Mouse (Mus musculus): ENCODE results near the gene Syvn1. TPM values are rescaled to one million over a fixed set of nuclear protein-coding genes. Genes with fewer than 3 reads are reported as not detected.

Gene Syvn1
- polyA plus RNA-seq (2012; rRNA removed) = 8.8 and 11.9 TPM in 2 replicates

DNA sequence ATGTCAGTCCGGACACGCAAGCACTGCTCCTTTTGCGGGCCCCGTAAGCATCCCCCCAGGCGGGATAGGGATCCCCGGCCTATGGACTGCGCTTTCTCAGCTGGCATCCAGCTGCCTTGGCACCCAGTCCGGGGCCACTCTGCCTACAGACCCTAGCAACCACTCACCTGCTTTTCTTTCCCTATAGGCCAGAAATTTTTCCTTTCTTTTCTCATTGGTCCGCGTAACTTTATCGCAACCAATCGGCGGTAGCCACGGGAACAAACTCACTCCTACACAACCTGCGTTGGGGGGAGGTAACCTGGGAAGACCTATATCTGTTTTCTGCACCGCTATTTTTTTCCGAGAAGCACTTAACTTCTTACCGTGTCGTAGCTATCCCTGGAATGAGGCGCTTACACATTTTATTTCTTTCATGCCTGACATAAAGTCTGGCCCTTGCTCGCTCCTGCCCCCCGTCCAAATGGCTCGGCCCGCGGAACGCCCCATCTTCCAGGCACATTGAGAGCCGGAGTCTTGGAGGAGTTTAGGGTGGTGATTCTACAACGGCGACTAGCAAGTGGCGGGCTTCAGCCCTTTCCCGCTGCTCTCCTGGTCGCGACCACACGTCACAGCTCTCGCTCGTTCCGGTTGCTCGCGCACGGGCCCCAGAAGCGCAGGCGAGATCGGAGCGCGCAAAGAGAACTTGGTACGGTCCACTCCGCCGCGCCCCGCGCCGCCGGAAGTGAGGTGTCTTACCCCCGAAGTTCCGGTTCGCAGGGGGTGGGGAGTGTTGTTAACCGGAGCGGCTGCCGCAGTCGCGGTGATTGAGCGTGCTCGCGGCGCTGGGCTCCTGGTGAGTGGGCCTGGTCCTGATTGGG, at the start of gene Syvn1:
TSS of gene Syvn1 (plus strand) at position 283 of the 860 bp plus-strand sequence.

DNA sequence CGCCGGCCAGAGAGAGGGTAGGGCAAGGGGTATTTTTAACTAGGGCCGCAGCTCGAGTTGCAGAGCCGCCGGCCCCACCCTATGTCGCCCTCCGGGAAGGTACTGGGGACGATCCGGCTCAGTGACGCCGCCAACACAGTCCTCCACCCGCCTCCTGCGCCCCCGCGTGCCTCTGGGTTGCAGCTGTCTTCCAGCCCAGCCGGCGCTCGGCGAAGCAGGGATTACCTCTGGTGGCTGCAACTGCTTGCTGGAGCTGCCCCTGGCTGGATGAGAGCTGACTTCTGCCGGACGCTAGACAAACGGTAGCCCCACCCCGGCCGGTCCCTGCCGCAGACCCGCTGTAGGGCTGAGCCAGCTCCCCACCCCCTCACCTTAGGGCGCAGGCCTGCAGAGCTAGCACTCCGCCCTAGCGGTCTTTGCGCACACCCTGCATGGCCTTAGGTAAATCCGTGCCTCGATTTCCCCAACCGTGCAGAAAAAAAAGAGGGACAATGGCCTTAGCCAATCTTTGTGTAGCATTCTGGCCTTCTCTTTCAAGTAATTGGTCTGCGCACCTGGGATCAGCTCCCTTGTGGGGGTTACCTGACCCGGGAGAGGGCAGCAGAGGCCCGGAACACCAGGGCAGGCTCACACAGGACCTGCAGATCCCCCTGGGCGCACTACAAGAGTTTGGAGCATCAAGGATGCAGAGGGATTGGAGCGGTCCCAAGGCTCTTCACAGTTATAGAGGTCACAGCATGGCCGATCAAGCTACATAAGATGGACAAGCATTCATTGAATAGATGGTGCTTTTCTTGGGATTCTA, 30.7 kb upstream of the Syvn1 start, which contains the start of gene Capn1:
TSS of gene Capn1 (minus strand) at position 387 of the 805 bp plus-strand sequence.

DNA sequence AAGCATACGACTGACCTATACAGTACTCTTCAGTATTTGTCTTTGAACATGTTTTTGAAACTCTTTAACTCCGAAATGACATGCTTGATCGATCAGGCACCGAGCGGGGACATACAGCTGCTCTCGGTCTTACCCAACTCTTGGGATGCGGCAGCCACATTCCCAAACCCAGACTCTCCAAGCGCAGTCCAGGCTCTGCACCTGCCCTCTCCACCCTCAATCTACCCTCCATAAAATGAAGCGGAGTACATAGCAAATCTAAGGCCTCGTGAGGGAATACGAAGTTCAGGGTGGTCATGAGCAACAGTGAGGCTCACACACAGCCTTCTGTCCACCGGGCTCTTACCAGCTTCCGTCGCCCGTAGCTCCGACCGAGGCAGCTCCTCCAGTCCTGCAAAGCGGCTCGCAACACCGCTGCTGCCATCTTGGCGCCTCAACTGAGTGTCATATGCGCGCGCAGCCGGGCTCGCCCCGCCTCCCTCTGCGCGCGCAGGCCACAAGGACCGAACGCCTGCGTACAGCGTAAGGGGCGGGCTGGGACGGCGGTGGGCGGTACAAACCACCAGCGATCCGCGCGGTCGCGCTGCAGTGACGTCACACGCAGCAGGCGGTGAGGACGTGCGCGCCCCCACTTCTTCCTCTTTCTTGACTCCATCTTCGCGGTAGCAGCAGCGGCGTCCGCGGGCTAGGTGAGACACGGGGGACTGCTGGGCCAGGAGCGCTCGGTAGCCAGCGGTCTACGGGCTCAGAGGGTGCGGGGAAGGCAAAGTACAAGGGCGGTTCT, 11.1 kb downstream of the Syvn1 start, which contains the start of the genes Mrpl49 and Fau:
TSS of gene Mrpl49 (minus strand) at position 473 of the 784 bp plus-strand sequence.
TSS of gene Fau (plus strand) at position 532 of the 784 bp plus-strand sequence.

DNA sequence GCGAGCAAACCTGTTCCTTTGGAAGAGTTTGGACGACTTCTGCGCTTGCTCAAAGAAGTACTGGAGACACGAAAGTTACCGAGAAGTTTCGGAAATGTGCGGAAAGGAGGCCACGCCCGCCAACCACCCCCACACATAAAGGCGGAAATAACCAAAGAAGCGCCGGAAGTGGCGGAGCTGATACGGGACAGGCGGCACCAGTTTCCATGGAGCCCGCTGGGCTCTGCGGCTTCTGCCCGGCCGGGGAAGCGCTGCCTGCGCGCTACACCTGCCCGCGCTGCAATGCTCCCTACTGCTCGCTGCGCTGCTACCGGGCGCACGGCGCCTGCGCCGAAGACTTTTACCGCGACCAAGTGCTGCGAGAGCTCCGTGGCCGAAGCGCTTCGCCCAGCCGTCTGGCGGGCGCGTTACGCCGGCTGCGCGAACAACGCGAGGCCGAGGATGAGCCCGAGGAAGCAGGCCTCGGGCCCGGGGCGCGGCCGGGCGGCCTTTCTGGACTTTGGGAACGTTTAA, 14.7 kb downstream of the Syvn1 start, which contains the start of gene Znhit2:
TSS of gene Znhit2 (plus strand) at position 172 of the 513 bp plus-strand sequence.

DNA sequence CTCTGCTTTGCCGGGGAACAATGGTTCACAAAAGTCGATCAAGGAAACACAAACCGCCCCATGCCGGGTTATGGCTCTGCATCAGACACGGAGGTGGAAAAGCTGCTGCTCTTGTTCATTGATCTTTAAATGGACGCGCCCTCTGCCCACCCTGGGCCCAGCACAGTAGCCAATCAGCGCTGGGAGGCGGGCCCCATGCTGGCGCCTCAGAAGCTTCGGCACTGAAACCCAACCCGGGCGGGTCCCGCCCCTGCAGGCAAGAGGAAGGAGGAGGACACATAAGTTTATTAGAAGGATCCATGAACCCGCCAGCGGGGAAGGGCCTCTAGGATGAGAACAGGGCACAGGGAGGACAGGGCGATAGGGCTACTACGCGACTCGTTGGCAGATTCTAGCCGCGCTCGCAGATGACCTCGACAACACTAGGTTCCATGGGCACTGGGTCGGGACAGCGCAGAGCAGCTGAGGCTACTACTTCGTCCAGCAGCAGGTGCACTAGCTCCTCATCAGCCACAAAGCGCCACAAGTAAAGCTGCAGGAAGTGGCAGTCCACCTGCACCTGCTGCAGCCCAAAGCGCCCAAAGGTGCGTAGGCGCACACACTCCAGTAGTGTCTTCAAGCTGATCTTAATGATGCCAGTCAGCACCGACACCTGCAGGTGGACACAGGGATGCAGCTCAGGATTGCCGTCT, 21.5 kb downstream of the Syvn1 start, which contains the start of gene Tm7sf2:
TSS of gene Tm7sf2 (minus strand) at position 650 of the 692 bp plus-strand sequence.

DNA sequence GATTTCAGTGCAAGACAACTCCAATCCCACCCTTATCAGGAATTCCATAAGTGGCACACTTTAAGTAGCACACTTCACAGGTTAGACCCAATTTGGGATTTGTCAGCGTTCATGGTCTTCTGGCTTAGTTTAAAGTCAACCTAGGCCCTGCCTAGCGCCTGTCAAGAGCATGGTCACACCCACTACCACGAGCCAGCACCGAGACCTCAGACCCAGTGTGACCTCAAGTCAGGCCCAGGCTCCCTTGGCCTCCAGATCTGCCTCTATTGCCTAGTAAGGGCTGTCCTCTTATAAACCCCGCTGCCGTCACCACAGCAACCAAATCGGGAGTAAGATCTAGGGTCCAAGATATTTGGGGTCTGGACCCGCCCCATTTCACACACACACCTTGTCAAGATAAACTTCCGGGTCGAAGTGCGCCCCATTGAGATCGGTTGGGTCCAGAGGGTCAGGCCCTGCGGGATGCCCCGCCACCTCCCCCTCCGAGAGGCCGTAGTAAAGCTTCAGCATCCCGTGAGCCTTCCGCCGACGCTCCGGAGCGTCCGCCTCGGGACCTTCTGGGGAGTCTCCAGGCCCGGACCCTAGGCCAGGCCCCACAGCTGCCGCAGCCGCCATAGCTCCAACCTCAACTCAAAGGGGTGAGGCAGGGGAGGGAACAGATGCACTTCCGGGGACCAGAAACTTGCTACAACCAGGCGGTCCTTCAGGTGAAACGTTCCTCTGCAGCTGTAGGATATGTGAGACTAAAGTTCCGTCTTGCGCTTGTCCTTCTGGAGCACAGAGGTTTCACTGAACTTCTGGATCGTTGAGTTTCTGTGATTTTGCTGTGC, 30.4 kb downstream of the Syvn1 start, which contains the start of gene Vps51:
TSS of gene Vps51 (minus strand) at position 668 of the 830 bp plus-strand sequence.

DNA sequence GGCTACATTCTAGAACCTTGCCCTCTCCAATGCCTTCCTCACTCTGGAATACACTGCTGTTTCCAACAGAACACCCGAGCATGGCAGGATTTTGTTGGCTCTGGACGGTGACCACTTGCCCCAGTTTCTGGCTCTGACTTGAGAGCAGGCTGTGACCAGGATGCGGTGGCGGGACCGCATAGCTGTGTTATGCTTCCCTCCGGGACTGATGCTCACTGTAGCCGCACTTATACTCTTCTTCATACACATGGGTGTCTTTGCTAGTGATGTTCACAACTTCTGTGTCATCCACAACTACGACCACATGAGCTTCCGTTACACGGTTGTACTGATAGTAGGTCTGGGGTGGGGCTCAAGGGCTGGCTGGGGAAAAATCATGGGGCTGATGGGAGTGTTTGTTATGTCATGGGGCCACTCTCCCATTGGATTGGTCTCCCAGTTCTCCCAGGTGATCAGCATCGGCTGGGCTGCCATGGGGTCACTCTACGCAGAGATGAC, 33.7 kb downstream of the Syvn1 start, which contains the start of gene Tmem262:
TSS of gene Tmem262 (plus strand) at position 51 of the 498 bp plus-strand sequence.

DNA sequence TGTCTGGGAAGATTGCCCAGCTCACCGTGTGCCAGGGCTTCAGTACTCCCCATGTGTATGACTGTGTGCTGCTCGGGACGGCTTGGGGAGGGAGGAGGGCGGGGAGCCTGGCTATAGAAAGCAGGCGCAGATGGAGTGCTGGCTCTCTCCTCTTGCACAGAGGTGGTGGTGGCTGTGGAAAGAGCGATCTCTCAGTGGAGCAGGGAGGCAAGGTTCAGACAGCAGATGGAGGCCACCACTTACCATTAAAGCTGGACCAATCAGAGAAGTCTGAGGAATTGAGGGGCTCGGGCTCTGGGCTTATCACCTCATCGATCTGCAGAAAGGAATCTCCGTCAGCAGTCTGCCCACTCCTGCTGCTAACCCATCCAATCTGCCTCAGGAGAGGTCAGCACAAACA, 35.8 kb downstream of the Syvn1 start, which contains the start of gene Gm28374:
TSS of gene Gm28374 (minus strand) at position 101 of the 400 bp plus-strand sequence.

DNA sequence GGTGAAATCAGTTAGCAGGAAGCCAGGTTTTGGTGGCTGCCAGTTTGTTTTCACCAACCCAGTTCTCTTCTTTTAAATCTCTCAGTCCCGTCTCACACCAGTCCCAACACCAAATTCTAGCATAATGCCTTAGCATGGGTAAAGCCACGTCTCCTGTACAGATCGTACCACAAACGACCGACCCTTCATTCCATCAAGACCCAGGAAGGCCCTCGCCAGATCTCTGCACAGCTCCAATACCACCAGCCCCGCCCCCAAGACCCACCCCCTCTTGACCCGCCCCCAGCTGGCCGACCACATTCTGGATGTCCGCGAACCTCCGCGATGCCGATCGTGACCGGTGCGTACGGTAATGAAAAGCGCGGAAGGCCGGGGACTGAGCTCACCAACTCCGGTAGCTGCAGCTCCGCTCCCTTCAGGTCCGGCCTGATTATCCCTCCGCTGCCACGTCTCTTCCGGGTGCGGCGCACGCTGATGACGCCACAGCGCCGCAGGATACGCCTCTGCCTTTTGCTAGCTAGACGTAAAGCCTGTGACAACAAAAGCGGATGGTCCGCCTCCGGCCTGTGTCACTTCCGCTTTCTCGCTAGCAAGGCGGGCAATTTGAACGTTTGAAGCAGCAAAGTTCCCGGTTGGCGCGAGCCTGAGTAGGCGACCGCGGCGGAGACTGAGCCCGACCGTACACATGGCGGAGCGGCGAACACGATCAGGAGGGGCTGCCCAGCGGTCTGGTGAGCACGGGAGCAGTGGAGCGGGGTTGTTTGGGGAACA, 38.3 kb downstream of the Syvn1 start, which contains the start of the genes Zfpl1 and Cdca5:
TSS of gene Zfpl1 (minus strand) at position 479 of the 771 bp plus-strand sequence.
TSS of gene Cdca5 (plus strand) at position 506 of the 771 bp plus-strand sequence.

DNA sequence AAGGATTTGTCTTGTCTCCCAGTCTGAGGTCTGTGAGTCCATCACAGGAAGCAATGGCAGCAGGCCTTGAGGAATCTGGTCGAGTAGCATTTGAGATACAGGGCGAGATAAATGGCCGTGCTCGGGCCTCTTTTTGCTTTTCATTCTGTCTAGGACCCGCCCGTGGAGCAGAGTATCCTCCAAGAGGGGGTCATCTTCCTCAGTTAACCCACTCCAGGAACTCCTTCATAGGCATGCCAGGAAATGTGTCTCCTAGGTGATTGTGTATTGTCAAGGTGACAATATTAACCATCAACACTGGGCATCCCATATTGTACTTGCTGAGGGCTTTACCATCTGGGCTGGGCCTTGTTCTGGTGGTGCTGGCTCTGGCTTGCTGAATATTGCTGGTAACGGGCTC, 47.7 kb downstream of the Syvn1 start, which contains the start of gene AC131692.1:
TSS of gene AC131692.1 (plus strand) at position 301 of the 400 bp plus-strand sequence.

Other genes starting within 250 kb of the Syvn1 start
- gene Frmd8, start 171.3 kb upstream of the Syvn1 start, polyA plus RNA-seq (2012; rRNA removed) = 5.5 and 7.0 TPM in 2 replicates
- gene Slc25a45, start 168.8 kb upstream of the Syvn1 start, polyA plus RNA-seq (2012; rRNA removed) = 5.2 and 7.1 TPM in 2 replicates
- gene Tigd3, start 152.4 kb upstream of the Syvn1 start, polyA plus RNA-seq (2012; rRNA removed) = 2.2 and 2.7 TPM in 2 replicates
- 31.1 and 35.5 TPM in 2 replicates for gene Dpf2, start 133.6 kb upstream of the Syvn1 start, polyA plus RNA-seq (2012; rRNA removed)
- gene Cdc42ep2, start 121.8 kb upstream of the Syvn1 start, polyA plus RNA-seq (2012; rRNA removed) = 2.2 and 2.3 TPM in 2 replicates
- gene Pola2, start 82.4 kb upstream of the Syvn1 start, polyA plus RNA-seq (2012; rRNA removed) = 55.8 and 62.7 TPM in 2 replicates
- not detected in 2 replicates for gene Slc22a20, start 60.4 kb upstream of the Syvn1 start, polyA plus RNA-seq (2012; rRNA removed)
- gene Capn1, start 30.7 kb upstream of the Syvn1 start, polyA plus RNA-seq (2012; rRNA removed) = 24.8 and 29.9 TPM in 2 replicates
- 28.3 and 34.1 TPM in 2 replicates for gene Mrpl49, start 11.2 kb downstream of the Syvn1 start, polyA plus RNA-seq (2012; rRNA removed)
- 961 and 1,008 TPM in 2 replicates for gene Fau, start 11.3 kb downstream of the Syvn1 start, polyA plus RNA-seq (2012; rRNA removed)
- 13.5 and 15.6 TPM in 2 replicates for gene Znhit2, start 14.6 kb downstream of the Syvn1 start, polyA plus RNA-seq (2012; rRNA removed)
- gene Tm7sf2, start 21.8 kb downstream of the Syvn1 start, polyA plus RNA-seq (2012; rRNA removed) = 29.2 and 36.4 TPM in 2 replicates
- gene Vps51, start 30.7 kb downstream of the Syvn1 start, polyA plus RNA-seq (2012; rRNA removed) = 20.8 and 25.0 TPM in 2 replicates
- 0.06 TPM in 1 of 2 replicates, not detected in the other for gene Tmem262, start 33.5 kb downstream of the Syvn1 start, polyA plus RNA-seq (2012; rRNA removed)
- 0.17 and 0.19 TPM in 2 replicates for gene Gm28374, start 35.7 kb downstream of the Syvn1 start, polyA plus RNA-seq (2012; rRNA removed)
- gene Zfpl1, start 38.4 kb downstream of the Syvn1 start, polyA plus RNA-seq (2012; rRNA removed) = 17.3 and 21.2 TPM in 2 replicates
- 22.5 and 26.6 TPM in 2 replicates for gene Cdca5, start 38.4 kb downstream of the Syvn1 start, polyA plus RNA-seq (2012; rRNA removed)
- gene AC131692.1, start 47.8 kb downstream of the Syvn1 start, polyA plus RNA-seq (2012; rRNA removed) = 0.50 and 0.53 TPM in 2 replicates
- gene Naaladl1, start 59.2 kb downstream of the Syvn1 start, polyA plus RNA-seq (2012; rRNA removed) = 4.2 and 4.4 TPM in 2 replicates
- gene Sac3d1, start 72.1 kb downstream of the Syvn1 start, polyA plus RNA-seq (2012; rRNA removed) = 15.7 and 17.5 TPM in 2 replicates
- gene Snx15, start 81.7 kb downstream of the Syvn1 start, polyA plus RNA-seq (2012; rRNA removed) = 37.2 and 41.0 TPM in 2 replicates
- 0.27 and 0.37 TPM in 2 replicates for gene Batf2, start 94.4 kb downstream of the Syvn1 start, polyA plus RNA-seq (2012; rRNA removed)
- 22.1 and 23.4 TPM in 2 replicates for gene Arl2, start 95.0 kb downstream of the Syvn1 start, polyA plus RNA-seq (2012; rRNA removed)
- gene Majin, start 137.8 kb downstream of the Syvn1 start, polyA plus RNA-seq (2012; rRNA removed) = not detected in 2 replicates
- gene Gpha2, start 179.8 kb downstream of the Syvn1 start, polyA plus RNA-seq (2012; rRNA removed) = 0.07 and 0.08 TPM in 2 replicates
- gene Ppp2r5b, start 189.3 kb downstream of the Syvn1 start, polyA plus RNA-seq (2012; rRNA removed) = 2.7 and 2.8 TPM in 2 replicates
- 4.1 and 5.0 TPM in 2 replicates for gene Atg2a, start 195.1 kb downstream of the Syvn1 start, polyA plus RNA-seq (2012; rRNA removed)
- 64.9 and 71.3 TPM in 2 replicates for gene Ehd1, start 230.1 kb downstream of the Syvn1 start, polyA plus RNA-seq (2012; rRNA removed)

Data from liver, embryonic 14 days (tissue).